Mouse (Mus musculus) lung, embryonic 14.5 days (tissue): ENCODE measurements around the gene Hcst. TPM values are rescaled to one million over a fixed set of nuclear protein-coding genes. Genes with fewer than 3 reads are reported as not detected.

Source experiments
- ATAC-seq: fragments of 200-750 bp; cut with Nextera tagmentation; 2 replicates; pipeline ENCODE4 v1.8.0; 2017; ENCODE audit warnings: mild to moderate bottlenecking, moderate TSS enrichment, moderate library complexity; ENCODE audit not compliant: insufficient read depth
- DNase-seq: peaks from one replicate; pipeline ENCODE4 v3.0.0-alpha.2; 2015
- H3K27ac ChIP-seq: fragments of 300-500 bp; sonication (generic); 2 replicates; pipeline ENCODE4 v1.5.1; 2014; ENCODE audit warnings: low read depth, mild to moderate bottlenecking, moderate library complexity
- H3K27me3 ChIP-seq: fragments of 300-500 bp; sonication (generic); 2 replicates; pipeline ENCODE4 v1.6.1; 2014; ENCODE audit warnings: low read length, control low read depth; ENCODE audit not compliant: insufficient read depth
- H3K36me3 ChIP-seq: fragments of 300-500 bp; sonication (generic); 2 replicates; pipeline ENCODE4 v1.6.1; 2014; ENCODE audit warnings: control low read depth; ENCODE audit not compliant: insufficient read depth
- H3K4me1 ChIP-seq: fragments of 300-500 bp; sonication (generic); 2 replicates; pipeline ENCODE4 v1.6.1; 2014; ENCODE audit warnings: antibody characterized with exemption, control low read depth; ENCODE audit not compliant: insufficient read depth
- H3K4me2 ChIP-seq: fragments of 300-500 bp; sonication (generic); 2 replicates; pipeline ENCODE4 v1.6.1; 2014; ENCODE audit warnings: mild to moderate bottlenecking
- H3K4me3 ChIP-seq: fragments of 300-500 bp; sonication (generic); 2 replicates; pipeline ENCODE4 v1.5.1; 2014; ENCODE audit warnings: low read depth, low read length
- H3K9ac ChIP-seq: fragments of 300-500 bp; sonication (generic); 2 replicates; pipeline ENCODE4 v1.6.1; 2014
- H3K9me3 ChIP-seq: fragments of 300-500 bp; sonication (generic); 2 replicates; pipeline ENCODE4 v1.6.1; 2016; ENCODE audit warnings: low read depth, low read length, control low read depth
- CTCF ChIP-seq: IDR thresholded peaks from 2 replicates; pipeline ENCODE4 v1.5.1; 2016; ENCODE audit warnings: antibody characterized with exemption, low read depth
- WGBS: fragments of 180-500 bp; shearing (Covaris S2); extraction: QIAGEN DNeasy Blood & Tissue Kit; methylation state at CpG from one replicate; pipeline ENCODE4 v1.1.7; 2014; 5-methylcytosine and 5-hydroxymethylcytosine counted together
- polyA plus RNA-seq: library from polyadenylated mRNA; unstranded; fragments of >200 nt; fragmentation: Nextera tagmentation; extraction: Ambion mirVana; gene quantifications from 2 replicates; pipeline ENCODE4 v1.2.1, GENCODE M21; 2014

Gene Hcst
- polyA plus RNA-seq, 1 experiment from 2014 or later, result 1.5 TPM

GRCm38 (mm10) chr7:30434238-30434637, 14.6 kb upstream of the Hcst start:
- Histone ChIP-seq H3K27ac (no peak overlapping the region), H3K4me3 (no peak overlapping the region), H3K9me3 (no peaks in the 10 kb centered on the region), H3K27me3 (no peaks in the 10 kb centered on the region), H3K4me1 (no peaks in the 10 kb centered on the region), H3K9ac (no peak overlapping the region), H3K4me2 (no peak overlapping the region), H3K36me3 (no peaks in the 10 kb centered on the region)
- 3% methylated on average over 10 of the region's 10 CpGs for WGBS
- DNase-seq (peak; percentile 81), ATAC-seq (no peak)
- no peak for TF ChIP-seq CTCF

DNA sequence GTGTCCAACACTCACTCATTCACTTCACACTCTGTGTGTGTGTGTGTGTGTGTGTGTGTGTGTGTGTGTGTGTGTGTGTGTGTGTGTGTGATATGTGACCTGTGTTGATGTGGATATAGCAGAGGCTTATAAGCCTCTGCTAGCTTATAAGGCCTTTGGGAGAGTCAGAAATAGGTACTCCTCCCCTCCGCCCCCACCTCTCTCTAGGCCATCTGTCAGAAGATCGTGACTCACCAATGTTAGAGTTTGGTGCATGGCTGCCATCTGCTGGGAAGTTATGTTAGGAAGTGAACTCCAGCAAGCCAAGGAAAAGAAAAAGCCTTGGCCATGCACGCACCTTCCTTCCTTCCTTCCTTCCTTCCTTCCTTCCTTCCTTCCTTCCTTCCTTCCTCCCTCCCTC, 12.1 kb upstream of the Hcst start:
- 9% methylated on average over 3 of the region's 3 CpGs for WGBS
- Histone ChIP-seq H3K9ac (no peak overlapping the region), H3K4me2 (no peak overlapping the region), H3K4me3 (no peak overlapping the region), H3K4me1 (no peaks in the 10 kb centered on the region), H3K9me3 (no peaks in the 10 kb centered on the region), H3K27ac (no peak overlapping the region), H3K27me3 (no peaks in the 10 kb centered on the region), H3K36me3 (peaks cover 6% of the 10 kb centered on the region; the same call in 1 of the 2 replicates)
- DNase-seq (peak; percentile 69), ATAC-seq (no peak)
- peak; percentile 59 for TF ChIP-seq CTCF

DNA sequence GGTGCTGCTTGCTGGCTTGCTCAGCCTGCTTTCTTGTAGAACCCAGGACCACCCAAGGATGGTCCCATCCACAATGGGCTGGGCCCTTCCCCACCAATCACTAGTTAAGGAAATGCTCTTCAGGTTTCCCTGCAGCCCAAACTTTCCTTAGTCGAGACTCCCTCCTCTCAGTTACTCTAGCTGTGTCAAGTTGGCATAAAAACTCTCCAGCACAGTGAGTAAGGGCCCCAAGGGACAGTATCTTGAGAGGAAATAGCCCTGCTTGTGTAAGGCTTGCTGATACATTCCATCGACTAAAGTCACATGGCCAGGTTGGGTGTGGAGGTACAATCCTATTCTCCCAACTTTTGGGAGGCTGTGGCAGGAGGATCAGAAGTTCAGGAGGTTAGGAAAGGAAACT, 10.5 kb upstream of the Hcst start:
- H3K4me3 ChIP-seq, result no peak overlapping the region
- 50% methylated on average over 2 of the region's 2 CpGs for WGBS
- H3K36me3 ChIP-seq, result peaks cover 10% of the 10 kb centered on the region; the same call in 1 of the 2 replicates
- no peaks in the 10 kb centered on the region for H3K9me3 ChIP-seq
- H3K27ac ChIP-seq, result no peak overlapping the region
- H3K27me3 ChIP-seq, result no peaks in the 10 kb centered on the region
- DNase-seq, result no peak
- no peak overlapping the region for H3K9ac ChIP-seq
- H3K4me2 ChIP-seq, result no peak overlapping the region
- ATAC-seq, result no peak
- TF ChIP-seq CTCF, result no peak
- no peaks in the 10 kb centered on the region for H3K4me1 ChIP-seq

GRCm38 (mm10) chr7:30429327-30429726, 9.7 kb upstream of the Hcst start:
- H3K4me2 ChIP-seq, result no peak overlapping the region
- H3K4me1 ChIP-seq, result no peaks in the 10 kb centered on the region
- no peak overlapping the region for H3K4me3 ChIP-seq
- H3K27ac ChIP-seq, result no peak overlapping the region
- ATAC-seq, result no peak
- H3K9me3 ChIP-seq, result no peaks in the 10 kb centered on the region
- H3K9ac ChIP-seq, result no peak overlapping the region
- no peak for TF ChIP-seq CTCF
- peaks cover 10% of the 10 kb centered on the region; the same call in 1 of the 2 replicates for H3K36me3 ChIP-seq
- no peaks in the 10 kb centered on the region for H3K27me3 ChIP-seq
- no peak for DNase-seq

GRCm38 (mm10) chr7:30423071-30423641, 3.5 kb upstream of the Hcst start:
- 0 out of 2 replicates have a peak, but pooled peaks cover 3% of the 10 kb centered on the region for H3K4me1 ChIP-seq
- peak overlapping the region; percentile 55 for H3K9ac ChIP-seq
- H3K27me3 ChIP-seq, result 0 out of 2 replicates have a peak, but pooled peaks cover 3% of the 10 kb centered on the region
- H3K36me3 ChIP-seq, result peaks cover 10% of the 10 kb centered on the region; the same call in 1 of the 2 replicates
- H3K9me3 ChIP-seq, result no peaks in the 10 kb centered on the region; the same call in 1 of the 2 replicates
- peak overlapping the region; percentile 56 for H3K4me3 ChIP-seq
- H3K27ac ChIP-seq, result no peak overlapping the region; the same call in 1 of the 2 replicates
- 36% methylated on average over 23 of the region's 23 CpGs for WGBS
- H3K4me2 ChIP-seq, result peak overlapping the region; percentile 93
- peak; percentile 39 for DNase-seq
- TF ChIP-seq CTCF, result no peak
- no peak for ATAC-seq

DNA sequence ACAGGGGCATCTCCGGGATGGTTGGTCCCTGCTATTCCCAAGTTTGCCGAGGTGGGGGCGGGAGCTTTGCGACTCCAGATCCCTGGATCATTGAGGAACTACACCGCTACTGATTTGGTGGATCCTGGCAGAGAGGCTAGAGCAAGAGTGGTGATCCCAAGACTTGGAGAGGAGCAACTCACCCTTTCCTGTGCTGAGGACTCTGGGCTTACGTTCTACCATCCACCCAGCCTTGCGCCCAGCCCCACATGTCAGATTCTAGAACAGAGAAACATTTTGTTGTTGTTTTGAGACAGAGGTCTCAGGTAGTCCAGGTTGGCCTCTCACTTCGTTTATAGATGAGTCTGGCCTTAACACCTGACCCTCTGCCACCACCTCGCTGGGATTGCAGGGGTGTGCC, 2.9 kb upstream of the Hcst start:
- Histone ChIP-seq H3K4me3 (peak overlapping the region; percentile 56), H3K27ac (peak overlapping the region; percentile 61), H3K4me1 (0 out of 2 replicates have a peak, but pooled peaks cover 3% of the 10 kb centered on the region), H3K27me3 (0 out of 2 replicates have a peak, but pooled peaks cover 3% of the 10 kb centered on the region), H3K4me2 (peak overlapping the region; percentile 93), H3K36me3 (peaks cover 10% of the 10 kb centered on the region; the same call in 1 of the 2 replicates), H3K9ac (peak overlapping the region; percentile 55), H3K9me3 (no peaks in the 10 kb centered on the region; the same call in 1 of the 2 replicates)
- WGBS, result 9% methylated on average over 9 of the region's 9 CpGs
- DNase-seq (no peak), ATAC-seq (peak; percentile 44)
- TF ChIP-seq CTCF, result no peak

DNA sequence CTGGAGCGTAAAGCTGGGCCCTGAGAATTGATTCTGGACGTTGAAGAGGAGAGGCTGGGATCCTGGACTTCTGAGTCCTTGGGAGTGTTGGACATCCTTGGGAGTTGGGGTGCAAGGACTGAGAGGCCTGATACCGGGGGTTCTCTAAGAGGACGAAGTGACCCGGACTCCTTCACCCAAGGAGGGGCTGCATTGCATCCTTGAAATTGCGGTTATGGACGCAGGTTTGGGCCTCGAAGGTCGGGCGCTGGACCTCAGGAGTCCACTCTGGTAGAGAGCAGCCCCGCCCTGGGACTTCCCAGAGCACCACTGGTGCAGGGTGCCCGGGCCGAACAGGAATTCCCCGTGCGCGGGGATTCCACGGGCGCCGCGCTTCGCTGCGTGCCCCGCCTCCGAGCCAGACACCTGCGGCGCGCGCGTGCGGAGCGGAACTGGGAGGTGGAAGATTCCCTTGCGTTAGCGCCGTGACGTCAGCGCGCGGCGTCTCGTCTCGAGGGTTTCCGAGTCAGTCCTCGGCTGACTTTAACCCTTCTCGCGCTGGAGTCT, 2.3 kb upstream of the Hcst start:
- Histone ChIP-seq H3K4me2 (peak overlapping the region; percentile 93), H3K36me3 (peaks cover 4% of the 10 kb centered on the region; the same call in 1 of the 2 replicates), H3K9me3 (no peaks in the 10 kb centered on the region; the same call in 1 of the 2 replicates), H3K9ac (peak overlapping the region; percentile 55), H3K27me3 (0 out of 2 replicates have a peak, but pooled peaks cover 3% of the 10 kb centered on the region), H3K4me1 (0 out of 2 replicates have a peak, but pooled peaks cover 3% of the 10 kb centered on the region), H3K4me3 (peak overlapping the region; percentile 56), H3K27ac (peak overlapping the region; percentile 69; the same call in 1 of the 2 replicates)
- under 1% methylated on average over 45 of the region's 45 CpGs for WGBS
- ATAC-seq (peak; percentile 78), DNase-seq (peak; percentile 93)
- no peak for TF ChIP-seq CTCF
